Mouse (Mus musculus) heart, embryonic 13.5 days (tissue): ENCODE measurements around the gene Phb. TPM values are rescaled to one million over a fixed set of nuclear protein-coding genes. Genes with fewer than 3 reads are reported as not detected.

Source experiments
- polyA plus RNA-seq: library from polyadenylated mRNA; unstranded; fragments of >200 nt; fragmentation: Nextera tagmentation; extraction: Ambion mirVana; gene quantifications from 2 replicates; pipeline ENCODE4 v1.2.1, GENCODE M21; 2015

Gene Phb
- polyA plus RNA-seq, 1 experiment from 2014 or later: 241 TPM

Other genes with a start within 250 kb of the Phb start
- 0.20 and 0.21 TPM in 2 replicates for gene Nxph3, start 152.4 kb upstream of the Phb start, polyA plus RNA-seq
- gene Ngfr, start 79.2 kb upstream of the Phb start, polyA plus RNA-seq: 3.3 and 4.9 TPM in 2 replicates
- 10.0 and 13.0 TPM in 2 replicates for gene Zfp652, start 45.7 kb downstream of the Phb start, polyA plus RNA-seq
- 0.51 and 0.78 TPM in 2 replicates for gene B130006D01Rik, start 56.6 kb downstream of the Phb start, polyA plus RNA-seq
- 1.8 and 2.2 TPM in 2 replicates for gene Phospho1, start 157.5 kb downstream of the Phb start, polyA plus RNA-seq
- gene Gngt2, start 170.3 kb downstream of the Phb start, polyA plus RNA-seq: 36.6 and 41.4 TPM in 2 replicates
- gene Abi3, start 175.5 kb downstream of the Phb start, polyA plus RNA-seq: 17.0 and 17.3 TPM in 2 replicates
- 0.21 TPM in 1 of 2 replicates, not detected in the other for gene B4galnt2, start 247.9 kb downstream of the Phb start, polyA plus RNA-seq